Mouse (Mus musculus): ENCODE results near the gene Gm17490.

DNA sequence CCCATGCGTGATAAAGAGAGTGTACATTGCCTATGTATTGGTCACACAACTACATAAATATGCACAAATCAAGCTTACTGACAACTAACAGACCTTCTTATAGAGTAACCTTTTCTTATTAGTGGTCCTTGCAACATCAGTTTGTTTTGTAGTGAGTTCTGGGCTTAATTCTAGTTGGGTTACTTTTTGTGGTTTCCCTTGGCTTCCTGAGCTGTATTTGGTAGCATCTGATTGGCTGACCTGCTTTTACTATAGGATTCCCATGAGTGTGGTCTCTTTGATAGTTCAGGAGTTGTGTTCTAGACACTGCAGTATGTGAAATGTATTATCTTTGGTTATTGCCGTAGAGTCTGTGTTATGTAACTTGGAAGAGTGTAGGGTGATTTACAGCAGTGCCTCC is 31.5 kb upstream of the Gm17490 start:
- no peak for TF ChIP-seq CTCF (conservative IDR thresholded peaks at IDR 0.05; ENCODE audit: low read length)
- TF ChIP-seq POU5F1 (IDR thresholded peaks at IDR 0.05; ENCODE audit: borderline replicate concordance, low read length): no peak
- no peak for TF ChIP-seq NANOG (IDR thresholded peaks at IDR 0.05; ENCODE audit: borderline replicate concordance, low read length)

Data from E14TG2a.4 (cell line).